Mouse (Mus musculus) stomach, postnatal 0 days (tissue): ENCODE results near the gene Cby1.

Experiments
- CTCF ChIP-seq: IDR thresholded peaks from 2 replicates; pipeline ENCODE4 v1.5.1; 2016; ENCODE audit warnings: antibody characterized with exemption, low read depth, mild to moderate bottlenecking, moderate library complexity
- EP300 ChIP-seq: optimal IDR thresholded peaks from 2 replicates; pipeline ENCODE3; 2016; ENCODE audit warnings: antibody characterized with exemption

DNA sequence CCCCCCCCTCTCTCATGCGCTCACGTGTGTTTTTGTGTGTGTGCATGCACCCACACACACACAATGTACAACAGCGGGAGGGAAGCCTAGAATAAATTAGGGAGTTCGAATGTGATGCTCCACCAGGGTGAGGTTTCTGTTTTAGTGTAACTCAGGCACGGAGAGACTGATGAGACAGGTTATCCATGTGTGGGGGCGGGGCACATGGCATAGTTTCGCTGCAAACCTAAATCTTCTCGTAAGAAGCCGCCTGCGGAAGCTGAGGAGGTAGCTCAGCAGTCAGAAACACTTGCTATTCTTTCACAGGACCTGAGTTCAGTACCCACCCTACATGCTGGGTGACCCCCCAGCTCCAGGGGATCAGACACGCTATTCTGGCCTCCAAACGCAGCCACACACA is 10.9 kb upstream of the Cby1 start:
- no peak for TF ChIP-seq CTCF
- no peak for TF ChIP-seq EP300
